In the genomic region with DNA sequence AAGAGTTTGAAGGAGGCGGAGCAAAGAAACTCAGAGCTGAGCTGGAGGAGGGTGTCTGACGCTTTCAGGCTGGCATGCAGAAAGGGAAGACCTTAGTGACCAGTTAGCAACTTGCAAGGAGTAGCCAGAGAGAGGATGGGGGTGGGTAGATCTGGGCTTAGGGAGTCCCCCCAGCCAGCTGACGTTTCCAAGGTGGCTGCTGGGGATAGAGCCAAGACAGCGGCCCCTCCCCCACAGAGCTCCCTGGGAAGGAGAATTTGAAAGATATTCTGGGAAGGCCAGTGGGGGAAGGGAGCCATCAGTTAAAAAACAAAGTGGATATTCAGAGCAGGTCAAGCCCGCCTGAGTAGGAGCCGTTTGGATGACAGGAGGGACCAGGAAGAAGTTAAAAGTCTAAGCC, we compare ENCODE assay signal across 8 mouse cellular contexts. TPM values are rescaled to one million over a fixed set of nuclear protein-coding genes. Genes with fewer than 3 reads are reported as not detected.
DNase-seq lines count a peak whose midpoint lies in the region; ATAC-seq and TF ChIP-seq lines count a peak whose summit lies in the region.

No protein-coding gene starts in this region.

- 0 out of 2 replicates have a peak overlapping the region, but pooled peaks have one; percentile 6 for H3K9ac ChIP-seq in hindbrain, embryonic 16.5 days (ENCODE audit: low read depth, low read length)
- H3K9ac ChIP-seq in midbrain, embryonic 13.5 days (replicated peaks) = no peak overlapping the region; the same call in 1 of the 2 replicates
- no peak overlapping the region for H3K9ac ChIP-seq in stomach, embryonic 16.5 days (ENCODE audit: low read length)

- H3K4me2 ChIP-seq in hindbrain, embryonic 16.5 days (ENCODE audit: low read length) = peak overlapping the region; percentile 16; the same call in 1 of the 2 replicates
- peak overlapping the region; percentile 0; the same call in 1 of the 2 replicates for H3K4me2 ChIP-seq in midbrain, embryonic 13.5 days (replicated peaks)
- peak overlapping the region; percentile 20; the same call in 1 of the 2 replicates for H3K4me2 ChIP-seq in stomach, embryonic 16.5 days (ENCODE audit: low read depth, low read length)

- H3K27ac ChIP-seq in gastrocnemius, adult 2 months = peak overlapping the region; percentile 93
- no peak overlapping the region for H3K27ac ChIP-seq in hindbrain, embryonic 16.5 days (ENCODE audit: low read depth, low read length)
- H3K27ac ChIP-seq in midbrain, embryonic 13.5 days = peak overlapping the region; percentile 2; the same call in 1 of the 2 replicates
- H3K27ac ChIP-seq in stomach, embryonic 16.5 days (ENCODE audit: low read length) = peak overlapping the region; percentile 54

- H3K4me3 ChIP-seq in G1E (ENCODE audit: low read depth, low read length) = peak overlapping the region; percentile 50; the same call in 1 of the 2 replicates
- H3K4me3 ChIP-seq in gastrocnemius, adult 2 months = peak overlapping the region; percentile 87
- H3K4me3 ChIP-seq in hindbrain, embryonic 16.5 days (ENCODE audit: low read length) = no peak overlapping the region
- no peak overlapping the region for H3K4me3 ChIP-seq in midbrain, embryonic 13.5 days (replicated peaks)
- no peak overlapping the region for H3K4me3 ChIP-seq in stomach, embryonic 16.5 days (replicated peaks; ENCODE audit: low read length)

- TF ChIP-seq CTCF in G1E (IDR thresholded peaks at IDR 0.05; ENCODE audit: low read depth, low read length) = no peak
- no peak for TF ChIP-seq CTCF in gastrocnemius, adult 2 months (IDR thresholded peaks at IDR 0.05)

- peaks cover 66% of the 10 kb centered on the region for H3K4me1 ChIP-seq in G1E (ENCODE audit: insufficient read depth, low read depth, low read length)
- peaks cover 19% of the 10 kb centered on the region; the same call in 1 of the 2 replicates for H3K4me1 ChIP-seq in hindbrain, embryonic 16.5 days (ENCODE audit: control insufficient read depth, insufficient read depth, low read depth, low read length)
- H3K4me1 ChIP-seq in midbrain, embryonic 13.5 days (replicated peaks) = peaks cover 36% of the 10 kb centered on the region
- peaks cover 34% of the 10 kb centered on the region for H3K4me1 ChIP-seq in stomach, embryonic 16.5 days (ENCODE audit: control insufficient read depth, insufficient read depth, low read length)

- H3K27me3 ChIP-seq in G1E (ENCODE audit: insufficient read depth, low read length) = no peaks in the 10 kb centered on the region
- H3K27me3 ChIP-seq in hindbrain, embryonic 16.5 days (replicated peaks; ENCODE audit: control insufficient read depth, insufficient read depth, low read length) = no peaks in the 10 kb centered on the region
- peaks cover 10% of the 10 kb centered on the region; the same call in 1 of the 2 replicates for H3K27me3 ChIP-seq in midbrain, embryonic 13.5 days
- H3K27me3 ChIP-seq in stomach, embryonic 16.5 days (ENCODE audit: control insufficient read depth, insufficient read depth, low read length) = peaks cover 5% of the 10 kb centered on the region; the same call in 1 of the 2 replicates

- H3K36me3 ChIP-seq in G1E (replicated peaks) = peaks cover 61% of the 10 kb centered on the region
- peaks cover 10% of the 10 kb centered on the region; the same call in 1 of the 2 replicates for H3K36me3 ChIP-seq in hindbrain, embryonic 16.5 days (ENCODE audit: control insufficient read depth, insufficient read depth, low read length)
- peaks cover 23% of the 10 kb centered on the region for H3K36me3 ChIP-seq in midbrain, embryonic 13.5 days
- H3K36me3 ChIP-seq in stomach, embryonic 16.5 days (ENCODE audit: control insufficient read depth, insufficient read depth, low read length) = no peaks in the 10 kb centered on the region

- intact Hi-C loops in gastrocnemius, adult 2 months (cut with DNase I) = no loop called here
- intact Hi-C loops in left cerebral cortex, postnatal 10 days (cut with DNase I) = no loop called here

- ATAC-seq in G1E (ENCODE audit: extremely low read depth, insufficient number of reproducible peaks, low FRiP score, poor library complexity, severe bottlenecking) = no peak
- ATAC-seq in hindbrain, embryonic 16.5 days = peak; percentile 76
- ATAC-seq in midbrain, embryonic 13.5 days = no peak; the same call in 1 of the 2 replicates
- ATAC-seq in stomach, embryonic 16.5 days (ENCODE audit: insufficient read depth, low FRiP score) = peak; percentile 67; the same call in 1 of the 2 replicates

- WGBS in hindbrain, embryonic 16.5 days = 9% methylated on average over 6 of the region's 6 CpGs
- 8% methylated on average over 6 of the region's 6 CpGs for WGBS in midbrain, embryonic 13.5 days
- 14% methylated on average over 6 of the region's 6 CpGs for WGBS in stomach, embryonic 16.5 days

- no peak for DNase-seq in G1E (ENCODE audit: low spot score)
- peak; percentile 60 to 76 for DNase-seq in cerebellum, postnatal 25 days
- peak; percentile 88 for DNase-seq in gastrocnemius, adult 2 months
- DNase-seq in left cerebral cortex, postnatal 10 days (ENCODE audit: extremely low spot score in 1 of 2, low spot score in 2 of 2) = peak; percentile 77 to 90
- DNase-seq in thymus, postnatal 14 days = no peak

- no peaks in the 10 kb centered on the region for H3K9me3 ChIP-seq in G1E (replicated peaks)
- H3K9me3 ChIP-seq in hindbrain, embryonic 16.5 days (ENCODE audit: control insufficient read depth, low read length) = no peaks in the 10 kb centered on the region
- no peaks in the 10 kb centered on the region for H3K9me3 ChIP-seq in midbrain, embryonic 13.5 days
- H3K9me3 ChIP-seq in stomach, embryonic 16.5 days (replicated peaks; ENCODE audit: control insufficient read depth, low read length) = no peaks in the 10 kb centered on the region

RNA-seq across cellular contexts. Expression of a gene that starts 5.6 kb away (rescaled TPM):
- total RNA-seq in G1E (2014; fragmentation: Nextera tagmentation) (84.5 and 116 TPM in 2 replicates), G1E (2017) (3.6 and 4.8 TPM in 2 replicates)
- 50.0 and 54.6 TPM in 2 replicates for polyA plus RNA-seq in G1E (2012)
- total RNA-seq in gastrocnemius, adult 2 months (2021) = 100 to 1,000 TPM; 271 to 389 TPM
- 105 and 117 TPM in 2 replicates for polyA plus RNA-seq in hindbrain, embryonic 16.5 days (2015; fragmentation: Nextera tagmentation; extraction: Ambion mirVana)
- total RNA-seq in left cerebral cortex, postnatal 10 days (2021) = 100 to 1,000 TPM; 395 to 416 TPM
- 23.2 and 24.3 TPM in 2 replicates for polyA plus RNA-seq in midbrain, embryonic 13.5 days (2015; fragmentation: Nextera tagmentation; extraction: Ambion mirVana)
- polyA plus RNA-seq in stomach, embryonic 16.5 days (2015; fragmentation: Nextera tagmentation; extraction: Ambion mirVana) = 9.5 and 10.4 TPM in 2 replicates

RNA-seq across cellular contexts. Expression of a gene that starts 17.6 kb away (rescaled TPM):
- total RNA-seq in G1E (2014; fragmentation: Nextera tagmentation) (not detected in 2 replicates), G1E (2017) (not detected in 2 replicates)
- polyA plus RNA-seq in G1E (2012) = not detected in 2 replicates
- not detected for total RNA-seq in gastrocnemius, adult 2 months (2021)
- polyA plus RNA-seq in hindbrain, embryonic 16.5 days (2015; fragmentation: Nextera tagmentation; extraction: Ambion mirVana) = not detected in 2 replicates
- not detected for total RNA-seq in left cerebral cortex, postnatal 10 days (2021)
- polyA plus RNA-seq in midbrain, embryonic 13.5 days (2015; fragmentation: Nextera tagmentation; extraction: Ambion mirVana) = not detected in 2 replicates
- 1.3 and 2.2 TPM in 2 replicates for polyA plus RNA-seq in stomach, embryonic 16.5 days (2015; fragmentation: Nextera tagmentation; extraction: Ambion mirVana)

RNA-seq across cellular contexts. Expression of a gene that starts 19.9 kb away (rescaled TPM):
- 228 and 271 TPM in 2 replicates for total RNA-seq in G1E (2014; fragmentation: Nextera tagmentation)
- 52.1 and 57.4 TPM in 2 replicates for total RNA-seq in G1E (2017)
- 141 and 175 TPM in 2 replicates for polyA plus RNA-seq in G1E (2012)
- total RNA-seq in gastrocnemius, adult 2 months (2021) = 10 to 100 TPM; 12.9 to 16.5 TPM
- 47.9 and 57.9 TPM in 2 replicates for polyA plus RNA-seq in hindbrain, embryonic 16.5 days (2015; fragmentation: Nextera tagmentation; extraction: Ambion mirVana)
- total RNA-seq in left cerebral cortex, postnatal 10 days (2021) = 10 to 100 TPM; 20.5 to 26.1 TPM
- 84.2 and 93.4 TPM in 2 replicates for polyA plus RNA-seq in midbrain, embryonic 13.5 days (2015; fragmentation: Nextera tagmentation; extraction: Ambion mirVana)
- polyA plus RNA-seq in stomach, embryonic 16.5 days (2015; fragmentation: Nextera tagmentation; extraction: Ambion mirVana) = 118 and 120 TPM in 2 replicates

RNA-seq across cellular contexts. Expression of a gene that starts 20.0 kb away (rescaled TPM):
- total RNA-seq in G1E (2014; fragmentation: Nextera tagmentation) = 20.5 and 26.1 TPM in 2 replicates
- total RNA-seq in G1E (2017) = 9.6 and 9.8 TPM in 2 replicates
- polyA plus RNA-seq in G1E (2012) = 15.7 and 22.0 TPM in 2 replicates
- total RNA-seq in gastrocnemius, adult 2 months (2021) = 1 to 10 TPM; 3.2 to 3.4 TPM
- polyA plus RNA-seq in hindbrain, embryonic 16.5 days (2015; fragmentation: Nextera tagmentation; extraction: Ambion mirVana) = 18.2 and 20.1 TPM in 2 replicates
- 1 to 10 TPM; 6.3 to 7.6 TPM for total RNA-seq in left cerebral cortex, postnatal 10 days (2021)
- polyA plus RNA-seq in midbrain, embryonic 13.5 days (2015; fragmentation: Nextera tagmentation; extraction: Ambion mirVana) = 24.5 and 26.9 TPM in 2 replicates
- polyA plus RNA-seq in stomach, embryonic 16.5 days (2015; fragmentation: Nextera tagmentation; extraction: Ambion mirVana) = 19.3 and 21.6 TPM in 2 replicates

RNA-seq across cellular contexts. Expression of a gene that starts 21.7 kb away (rescaled TPM):
- total RNA-seq in G1E (2014; fragmentation: Nextera tagmentation) (2.4 and 7.3 TPM in 2 replicates), G1E (2017) (1.5 and 2.6 TPM in 2 replicates)
- polyA plus RNA-seq in G1E (2012) = 0.09 TPM in 1 of 2 replicates, not detected in the other
- 1 to 10 TPM; 2.6 to 3.2 TPM for total RNA-seq in gastrocnemius, adult 2 months (2021)
- polyA plus RNA-seq in hindbrain, embryonic 16.5 days (2015; fragmentation: Nextera tagmentation; extraction: Ambion mirVana) = 22.6 and 26.2 TPM in 2 replicates
- 10 to 100 TPM; 12.7 to 15.2 TPM for total RNA-seq in left cerebral cortex, postnatal 10 days (2021)
- polyA plus RNA-seq in midbrain, embryonic 13.5 days (2015; fragmentation: Nextera tagmentation; extraction: Ambion mirVana) = 25.1 and 28.5 TPM in 2 replicates
- polyA plus RNA-seq in stomach, embryonic 16.5 days (2015; fragmentation: Nextera tagmentation; extraction: Ambion mirVana) = 18.1 and 19.6 TPM in 2 replicates

Comparison
In these comparisons a context has a peak if more than half of its experiments do, and no peak if none do; other contexts are left out.
1. ATAC-seq: peak in hindbrain, embryonic 16.5 days (single experiment) and stomach, embryonic 16.5 days (single experiment); none in G1E (single experiment) and midbrain, embryonic 13.5 days (single experiment).
2. DNase-seq: peak in cerebellum, postnatal 25 days (2 of 2), gastrocnemius, adult 2 months (single experiment) and left cerebral cortex, postnatal 10 days (2 of 2); none in G1E (single experiment) and thymus, postnatal 14 days (single experiment).
3. H3K4me3 ChIP-seq: peak in G1E (single experiment) and gastrocnemius, adult 2 months (single experiment); none in hindbrain, embryonic 16.5 days (single experiment), midbrain, embryonic 13.5 days (single experiment) and stomach, embryonic 16.5 days (single experiment).
4. Peak in every context shown above with its lines, with median percentiles within 50 percentile points of each other: H3K4me2 ChIP-seq.